Mouse (Mus musculus) stomach, postnatal 0 days (tissue): ENCODE data around the gene Nkx2-3.

Experiments used
- CTCF ChIP-seq: IDR thresholded peaks from 2 replicates; pipeline ENCODE4 v1.5.1; 2016; ENCODE audit warnings: antibody characterized with exemption, low read depth, mild to moderate bottlenecking, moderate library complexity
- EP300 ChIP-seq: optimal IDR thresholded peaks from 2 replicates; pipeline ENCODE3; 2016; ENCODE audit warnings: antibody characterized with exemption

DNA sequence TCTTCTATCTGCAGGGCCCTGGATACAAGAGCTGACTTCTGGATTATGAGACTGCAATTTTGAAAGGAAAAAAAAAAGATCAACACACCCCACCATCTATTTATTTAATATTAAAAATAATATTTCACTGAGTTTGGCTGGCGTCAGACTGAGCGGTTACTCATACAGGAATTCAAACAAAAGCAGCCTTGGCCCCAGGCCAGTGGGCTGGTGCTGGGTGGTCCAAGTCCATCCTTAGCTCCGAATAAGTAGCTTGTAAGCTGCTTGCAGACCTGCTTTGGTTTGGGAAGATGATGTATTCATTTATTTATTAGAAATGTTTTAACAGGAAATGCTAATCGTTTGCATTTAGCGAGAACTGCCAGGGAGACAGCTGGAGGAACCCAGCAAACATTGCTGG is 49.0 kb upstream of the Nkx2-3 start:
- TF ChIP-seq CTCF (no peak), EP300 (no peak)
